Mouse (Mus musculus) spleen, embryonic (tissue): ENCODE results near the gene Kcna1.

Experiments
- CTCF ChIA-PET: fragments of 350-600 bp; sonication (Branson Sonifier 250); formaldehyde crosslinking; loops from one replicate; lab custom pipeline; 2022; lab: Charles Lee

Gene Kcna1

DNA sequence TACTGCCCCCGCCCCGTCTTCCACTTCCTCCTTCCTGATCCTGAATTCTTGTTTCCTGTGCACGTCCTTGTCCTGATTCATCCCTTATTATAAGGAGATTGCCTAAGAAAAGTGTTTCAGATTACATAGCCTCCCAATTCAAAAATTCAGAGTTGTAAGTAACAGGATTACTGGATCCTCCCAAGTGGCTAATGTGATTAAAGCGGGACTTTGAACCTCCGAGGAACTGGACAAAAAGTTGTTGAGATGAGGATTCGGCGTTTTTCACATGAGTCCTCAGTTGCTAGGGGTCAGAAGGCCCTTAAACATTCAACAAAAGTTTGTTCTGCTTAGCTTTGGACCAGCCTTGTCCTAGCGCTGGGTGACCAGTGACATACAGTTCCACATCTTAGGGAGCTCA is at the start of gene Kcna1:
TSS of gene Kcna1 (minus strand) at position 4 of the 400 bp plus-strand sequence.
- CTCF ChIA-PET: no interaction called here

DNA sequence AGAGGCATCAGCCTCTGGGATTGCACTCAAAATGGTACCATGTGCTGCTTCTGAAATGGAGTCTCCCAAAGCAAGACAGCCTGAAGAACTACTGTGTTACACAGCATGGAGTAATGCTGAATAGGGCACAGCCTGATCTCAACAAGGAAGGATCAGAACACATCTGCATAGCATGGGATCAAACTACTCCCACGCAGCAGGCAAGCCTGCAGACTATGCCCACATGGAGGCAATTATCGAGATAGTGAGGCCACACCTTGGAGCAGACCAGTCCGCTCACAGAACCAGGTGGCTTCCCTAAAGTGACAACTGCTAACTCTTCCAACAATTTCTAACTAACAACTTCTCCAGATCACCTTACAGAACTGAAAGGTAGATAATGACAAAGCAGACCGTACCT is 40.9 kb upstream of the Kcna1 start:
- CTCF ChIA-PET: no interaction called here

DNA sequence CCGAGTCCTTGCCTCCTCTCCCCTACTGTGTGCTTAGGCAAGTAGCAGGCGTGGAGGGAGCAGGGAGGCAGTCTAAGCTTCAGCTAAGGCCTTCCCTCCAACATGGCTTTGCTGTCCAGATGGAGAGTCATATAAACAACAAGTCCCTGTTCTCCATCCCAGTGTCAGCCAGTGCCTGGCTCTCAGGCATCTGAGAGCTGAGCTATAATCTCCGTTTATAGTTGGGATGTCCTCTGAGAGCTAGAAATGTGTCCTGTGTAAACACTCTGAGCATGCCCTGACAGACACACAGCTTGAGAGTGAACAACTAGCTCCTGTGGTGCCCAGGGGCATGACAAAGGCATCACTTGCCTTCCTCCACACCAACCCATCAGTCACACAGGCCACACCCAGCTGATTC is 39.0 kb upstream of the Kcna1 start:
- CTCF ChIA-PET: no interaction called here

DNA sequence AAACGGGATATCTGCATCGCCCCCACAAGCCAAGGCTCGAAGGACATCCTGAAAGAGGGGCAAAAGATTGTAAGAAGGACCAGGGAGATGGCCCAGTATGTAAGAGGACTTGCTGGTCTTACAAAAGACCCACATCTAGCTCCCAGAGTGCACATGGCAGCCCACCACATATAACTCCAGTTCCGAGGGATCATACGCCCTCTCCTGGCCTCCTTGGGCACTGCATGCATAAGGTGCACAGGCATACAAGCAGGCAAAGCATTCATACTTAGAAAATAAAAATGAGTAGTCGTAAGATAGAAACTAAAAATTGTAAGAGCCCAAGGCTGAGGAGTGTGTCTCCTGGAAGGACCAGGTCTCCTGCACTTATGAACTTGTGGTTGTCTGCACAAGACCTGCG is 32.8 kb upstream of the Kcna1 start:
- CTCF ChIA-PET: no interaction called here

DNA sequence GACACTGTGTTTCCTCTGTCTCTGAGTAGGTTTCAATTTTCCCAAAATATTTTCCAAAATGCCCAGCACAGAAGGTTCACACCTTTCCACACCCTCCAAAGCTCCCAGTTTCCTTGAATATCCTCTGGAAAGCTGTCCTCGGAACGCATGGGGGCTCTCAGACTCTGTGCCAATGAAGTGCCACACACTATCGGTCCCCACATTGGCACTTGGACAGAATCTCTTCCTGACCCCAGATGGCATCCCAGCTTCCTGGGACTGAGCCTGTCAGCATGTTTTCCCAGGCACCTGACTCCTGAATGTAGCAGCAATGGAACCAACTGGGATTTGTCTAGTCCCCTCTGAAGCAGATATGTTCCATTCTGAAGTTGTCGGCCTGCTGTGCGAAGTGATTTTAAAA is 20.8 kb upstream of the Kcna1 start:
- CTCF ChIA-PET: no interaction called here

DNA sequence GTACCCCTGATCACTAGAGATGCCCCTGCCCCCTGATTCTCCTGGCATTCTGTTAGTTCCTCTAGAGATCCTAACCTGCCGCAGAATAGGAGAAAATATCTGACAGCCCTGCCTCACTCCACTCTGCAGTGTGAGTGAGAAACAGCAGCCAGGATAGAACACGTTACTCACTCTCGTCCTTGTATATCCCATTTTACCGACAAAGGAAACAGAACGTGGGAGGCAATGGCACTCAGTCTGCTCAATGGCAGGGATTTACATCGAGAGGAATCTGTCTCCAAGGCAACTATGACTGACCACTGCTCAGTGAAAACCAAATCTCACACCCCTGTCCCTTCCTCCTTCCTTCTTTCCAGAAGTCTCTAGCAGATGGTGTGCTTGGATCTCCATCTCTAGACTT is 19.9 kb upstream of the Kcna1 start:
- CTCF ChIA-PET: no interaction called here

DNA sequence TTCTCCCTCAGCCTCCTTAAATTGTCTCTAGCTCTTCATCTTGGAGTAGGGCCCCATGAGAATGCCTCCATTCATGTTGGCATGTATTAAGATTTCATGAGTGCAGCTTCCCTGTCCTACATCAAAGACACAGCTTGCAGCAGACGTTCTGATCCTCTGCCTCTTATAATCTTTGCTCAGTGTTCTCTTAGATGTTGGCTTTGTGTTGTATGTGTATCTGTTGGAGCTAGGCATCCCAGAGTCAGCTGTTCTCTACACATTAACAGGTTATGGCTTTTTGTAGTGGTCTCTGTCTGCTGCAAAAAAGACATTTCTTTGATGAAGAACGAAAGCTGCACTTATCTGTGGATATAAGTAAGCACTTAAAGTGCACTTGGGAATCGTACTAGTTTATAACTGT is 18.4 kb upstream of the Kcna1 start:
- CTCF ChIA-PET: no interaction called here

DNA sequence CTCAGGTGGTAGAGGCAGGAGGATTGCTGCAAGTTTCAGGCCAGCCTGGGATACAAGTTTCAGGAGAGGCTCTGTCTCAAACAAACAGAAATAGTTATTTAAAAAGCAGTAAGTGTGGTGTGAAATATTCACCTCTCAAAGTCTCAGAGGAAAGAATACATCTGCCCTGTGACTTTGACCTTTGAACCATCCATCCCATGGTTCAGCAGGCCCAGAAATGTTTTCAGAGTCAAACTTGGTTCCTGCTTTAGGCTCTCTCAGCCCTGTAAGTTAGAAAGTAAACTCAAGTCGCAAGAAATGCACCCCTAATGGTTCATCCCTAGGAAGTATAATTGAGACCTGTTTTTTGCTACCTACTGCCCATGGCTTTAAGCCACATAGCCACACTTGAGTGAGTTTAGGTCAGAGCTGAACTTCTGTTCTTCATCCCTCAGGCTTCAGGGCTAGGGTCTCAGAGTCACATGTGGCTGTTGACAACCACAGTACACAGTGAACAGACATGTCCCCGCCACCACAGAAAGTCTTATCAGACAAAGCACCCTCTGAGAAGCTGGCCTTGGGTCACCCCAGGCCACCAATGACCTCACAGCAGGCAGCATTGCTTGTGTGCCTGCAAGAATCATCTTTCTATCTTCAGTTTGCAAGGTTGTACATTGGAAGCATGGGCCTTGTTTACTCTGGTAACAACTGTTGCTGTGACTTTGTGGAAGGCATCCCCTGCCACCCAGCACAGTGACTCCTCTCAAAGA is 11.6 kb upstream of the Kcna1 start:
- CTCF ChIA-PET: interaction anchor here (0.6 kb wide), 1 partner anchor 14 kb away, joined by 5 read pairs; no protein-coding TSS in a partner anchor

DNA sequence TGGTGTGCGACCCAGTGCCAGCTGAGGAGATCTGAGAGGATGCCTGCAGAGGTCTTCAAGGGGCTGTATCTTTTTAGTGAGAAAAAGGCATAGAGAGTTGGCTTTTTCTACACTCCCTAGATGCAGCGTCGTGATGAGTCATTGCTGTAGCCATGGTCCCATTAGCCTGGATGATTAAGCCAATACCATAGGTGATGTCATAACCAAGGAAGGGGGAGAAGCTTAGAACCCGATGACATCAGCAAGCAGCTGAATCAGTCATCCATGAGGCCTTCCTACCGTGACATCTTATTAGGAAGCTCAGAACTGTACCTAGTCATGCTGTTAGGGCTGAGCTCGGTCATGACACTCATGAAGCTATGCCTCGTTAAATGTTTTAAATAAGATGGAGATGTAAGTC is 7.4 kb upstream of the Kcna1 start:
- CTCF ChIA-PET: interaction anchor here (0.7 kb wide), 1 partner anchor 138 kb away, joined by 3 read pairs; no protein-coding TSS in a partner anchor

DNA sequence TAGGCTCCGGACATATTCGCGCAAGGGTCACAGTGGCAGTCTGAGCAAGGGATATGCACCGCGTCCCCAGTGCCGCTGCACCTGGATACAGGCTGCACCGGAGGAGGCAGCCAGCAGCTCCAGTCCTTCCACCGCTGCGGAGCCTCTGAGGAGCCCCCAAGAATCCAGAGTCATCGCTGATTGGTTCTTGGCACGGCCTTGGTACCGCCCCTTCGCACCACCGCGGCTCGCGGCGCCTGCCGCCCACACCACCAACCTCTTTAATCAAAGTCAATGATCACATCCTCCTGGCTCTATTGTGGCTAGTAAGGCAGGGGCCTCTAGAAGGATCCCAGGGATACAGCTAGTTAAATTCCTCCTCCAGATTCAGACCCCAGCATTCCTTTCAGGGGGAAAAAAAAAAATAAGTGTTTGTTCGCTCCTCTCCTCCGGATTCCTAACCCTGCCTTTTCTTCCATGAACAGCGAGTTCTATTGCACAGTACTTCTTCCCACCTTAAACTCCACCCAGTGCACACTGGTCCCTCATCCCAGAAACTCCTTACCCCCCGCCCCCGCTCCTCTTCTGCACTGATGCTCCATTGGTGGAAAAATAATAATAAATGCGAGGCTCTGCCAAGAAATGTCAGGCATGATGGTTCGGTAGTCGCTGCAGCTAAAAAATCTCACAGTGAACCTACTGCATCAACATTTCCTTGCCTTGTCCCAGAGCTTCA is 383 bp downstream of the Kcna1 start:
- CTCF ChIA-PET: no interaction called here

DNA sequence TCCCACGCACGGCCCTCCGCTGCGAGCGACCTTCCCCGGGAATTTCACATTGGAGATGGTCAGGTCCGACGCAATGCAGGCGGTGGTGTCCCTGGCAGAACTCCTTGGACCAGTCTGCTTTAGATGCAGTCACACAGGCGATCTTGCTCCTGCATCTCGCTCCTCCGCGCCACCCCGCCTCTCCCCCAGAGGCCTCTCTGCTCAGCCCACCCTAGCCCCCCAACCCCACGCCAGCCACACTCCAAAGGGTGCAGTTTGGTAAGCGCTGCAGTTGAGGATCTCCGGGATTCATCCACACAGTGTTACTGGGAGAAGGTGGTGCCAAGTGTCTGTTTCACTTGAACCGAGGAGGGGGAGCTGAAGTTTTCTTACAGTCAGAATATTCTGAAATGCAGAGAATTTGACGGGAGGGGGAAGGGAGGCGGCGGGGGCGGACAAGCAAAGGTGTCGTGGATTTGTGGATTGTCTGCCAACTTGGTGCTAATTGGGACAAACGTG is 1.1 kb downstream of the Kcna1 start:
- CTCF ChIA-PET: no interaction called here

DNA sequence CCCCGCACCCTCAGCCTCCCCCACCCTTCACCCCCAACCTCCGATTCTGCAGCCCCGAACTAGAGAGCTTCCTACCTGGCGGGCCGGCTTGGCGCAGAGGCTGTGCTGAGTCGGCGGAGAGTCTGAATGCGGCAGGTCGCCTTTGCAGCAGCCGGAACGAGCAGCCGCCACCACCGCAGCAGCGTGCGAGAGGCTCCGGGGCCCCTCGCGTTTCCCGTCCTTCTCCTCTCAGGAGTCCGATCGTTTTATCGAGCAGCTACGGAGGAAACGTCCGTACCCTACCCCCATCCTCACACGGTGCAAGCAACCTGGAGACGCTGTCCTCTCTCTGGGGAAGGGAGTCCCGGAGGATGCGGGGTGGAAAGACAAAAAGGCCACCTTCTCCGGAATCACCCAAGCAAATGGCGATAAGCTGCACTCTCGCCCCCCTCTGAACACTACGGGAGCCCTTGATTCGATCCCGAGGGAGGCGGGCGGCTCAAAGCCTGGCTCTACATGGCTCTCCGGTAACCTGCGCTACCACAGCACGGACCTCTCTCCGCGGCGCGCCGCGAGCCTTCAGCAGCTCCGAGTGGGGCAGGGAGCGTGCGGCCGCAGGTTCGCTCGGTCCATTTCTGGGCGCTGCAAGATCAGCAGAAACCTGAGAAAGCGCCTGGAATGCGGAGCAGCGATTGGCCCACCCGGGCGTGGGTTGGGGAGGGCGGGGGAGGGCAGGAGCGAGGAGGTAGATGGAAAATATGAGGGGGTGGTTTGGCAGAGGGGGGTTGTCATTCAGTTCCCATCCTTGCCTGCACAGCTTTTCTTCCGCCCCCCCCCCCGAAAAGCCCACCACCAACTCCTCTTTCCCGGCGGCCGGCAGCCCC is 1.8 kb downstream of the Kcna1 start:
- CTCF ChIA-PET: interaction anchor here (0.7 kb wide), 1 partner anchor 14 kb away, joined by 5 read pairs; no protein-coding TSS in a partner anchor

DNA sequence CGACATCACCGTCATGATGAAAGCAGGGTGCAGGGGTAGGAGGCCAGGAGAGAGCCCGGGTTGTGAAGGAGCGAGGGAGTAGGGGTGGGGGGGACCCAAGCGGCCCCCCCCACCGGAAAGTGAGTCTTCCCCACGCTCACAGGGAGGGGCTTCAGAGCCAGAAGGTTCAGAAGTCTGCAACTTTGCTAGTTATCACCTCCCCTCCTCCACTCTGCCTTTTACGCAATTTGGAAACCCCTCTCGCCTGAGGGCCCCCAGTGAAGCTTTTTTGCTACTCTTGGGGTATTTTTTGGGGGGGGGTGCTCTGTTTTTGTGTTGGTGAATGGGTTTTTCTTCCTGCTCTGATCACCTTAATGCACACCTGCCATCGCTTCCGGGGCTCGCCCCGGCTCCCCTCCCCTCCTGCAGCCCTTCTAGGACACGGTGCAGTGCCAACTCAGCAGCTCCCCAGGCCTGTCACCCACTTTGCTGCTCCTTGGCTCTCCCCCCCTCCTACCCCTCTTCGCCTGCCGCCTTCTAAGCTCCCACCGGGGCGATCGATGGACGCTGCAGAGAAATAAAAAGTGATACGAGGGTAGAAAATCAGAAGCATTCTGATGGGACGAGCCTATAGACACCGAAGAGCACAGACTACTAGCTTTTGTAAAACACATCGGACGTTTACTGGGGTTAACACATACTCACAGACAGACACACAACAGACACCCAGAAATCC is 2.7 kb downstream of the Kcna1 start:
- CTCF ChIA-PET: interaction anchor here (0.7 kb wide), 1 partner anchor 15 kb away, joined by 5 read pairs; no protein-coding TSS in a partner anchor

DNA sequence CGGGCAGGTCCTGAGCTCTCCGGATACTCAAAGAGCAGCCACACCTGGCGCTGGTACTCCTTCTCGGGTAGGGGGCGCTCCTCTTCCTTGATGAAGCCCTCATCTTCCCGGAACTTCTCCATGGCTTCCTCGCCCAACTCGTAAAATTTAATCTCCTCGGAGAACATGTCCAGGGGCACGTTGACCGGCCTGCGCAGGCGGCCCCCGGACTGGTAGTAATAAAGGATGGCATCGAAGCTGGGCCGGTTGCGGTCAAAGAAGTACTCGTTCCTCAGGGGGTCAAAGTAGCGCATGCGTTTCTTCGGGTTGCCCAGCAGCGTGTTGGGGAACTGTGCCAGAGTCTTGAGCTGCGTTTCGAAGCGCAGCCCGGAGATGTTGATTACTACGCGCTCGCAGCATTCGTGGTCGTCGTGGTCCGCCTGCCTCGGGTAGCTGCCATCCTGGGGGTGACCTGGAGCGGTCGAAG is 3.3 kb downstream of the Kcna1 start:
- CTCF ChIA-PET: no interaction called here

DNA sequence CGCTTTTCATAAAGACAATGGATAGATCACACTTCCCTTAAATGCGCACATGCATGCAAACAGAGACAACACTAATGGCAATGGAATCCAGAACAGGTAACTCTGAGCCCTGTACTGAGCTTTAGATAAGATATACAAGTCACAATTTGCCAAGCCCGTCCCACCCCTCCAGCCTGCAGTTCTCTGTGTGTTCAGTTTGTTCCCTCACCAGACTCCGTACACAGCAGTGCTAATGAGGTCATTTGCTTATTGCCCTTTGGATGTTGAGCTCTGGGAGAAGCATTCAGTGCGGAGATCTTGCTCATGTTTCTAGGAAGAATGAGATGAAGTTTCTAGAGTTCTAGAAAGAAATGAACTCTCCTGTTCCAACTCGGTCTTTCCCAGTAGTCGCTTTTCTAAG is 17.7 kb downstream of the Kcna1 start:
- CTCF ChIA-PET: no interaction called here

DNA sequence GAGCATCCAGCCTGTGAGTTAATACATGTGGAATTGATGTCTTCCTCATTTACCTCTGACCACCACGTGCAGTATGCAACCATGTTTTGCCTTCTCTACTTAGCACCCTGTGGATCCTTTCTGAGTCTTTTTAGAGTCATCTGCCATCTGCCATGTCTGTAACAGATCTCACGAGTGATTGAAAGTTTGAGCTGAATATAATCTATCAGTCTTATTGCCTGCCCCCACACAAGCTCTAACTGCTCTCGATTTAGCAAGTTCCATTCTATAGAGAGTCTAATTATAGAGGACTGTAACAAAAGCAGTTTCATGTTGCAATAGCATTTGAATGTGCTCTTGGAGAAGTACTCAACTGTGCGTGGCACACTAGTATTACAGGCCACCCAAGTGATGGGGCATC is 27.7 kb downstream of the Kcna1 start:
- CTCF ChIA-PET: no interaction called here

DNA sequence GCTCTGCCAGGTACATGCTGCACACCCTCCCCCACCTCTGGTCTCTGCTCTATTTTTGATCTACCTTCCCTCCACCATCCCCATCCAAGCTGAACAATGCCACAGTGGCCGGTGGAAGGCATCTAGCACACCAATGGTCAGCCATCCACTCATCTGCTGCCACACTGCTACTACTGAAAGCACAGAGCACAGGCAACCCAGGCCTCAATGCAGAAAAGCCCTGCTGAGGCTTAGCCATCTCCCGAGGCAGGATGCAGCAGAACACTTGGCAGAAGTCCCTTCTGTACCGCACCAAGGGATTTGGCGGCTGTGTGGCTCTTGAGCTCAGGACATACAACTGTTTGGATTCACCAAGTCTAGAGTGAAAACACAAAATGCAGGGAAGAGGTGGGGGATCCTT is 35.4 kb downstream of the Kcna1 start:
- CTCF ChIA-PET: no interaction called here

DNA sequence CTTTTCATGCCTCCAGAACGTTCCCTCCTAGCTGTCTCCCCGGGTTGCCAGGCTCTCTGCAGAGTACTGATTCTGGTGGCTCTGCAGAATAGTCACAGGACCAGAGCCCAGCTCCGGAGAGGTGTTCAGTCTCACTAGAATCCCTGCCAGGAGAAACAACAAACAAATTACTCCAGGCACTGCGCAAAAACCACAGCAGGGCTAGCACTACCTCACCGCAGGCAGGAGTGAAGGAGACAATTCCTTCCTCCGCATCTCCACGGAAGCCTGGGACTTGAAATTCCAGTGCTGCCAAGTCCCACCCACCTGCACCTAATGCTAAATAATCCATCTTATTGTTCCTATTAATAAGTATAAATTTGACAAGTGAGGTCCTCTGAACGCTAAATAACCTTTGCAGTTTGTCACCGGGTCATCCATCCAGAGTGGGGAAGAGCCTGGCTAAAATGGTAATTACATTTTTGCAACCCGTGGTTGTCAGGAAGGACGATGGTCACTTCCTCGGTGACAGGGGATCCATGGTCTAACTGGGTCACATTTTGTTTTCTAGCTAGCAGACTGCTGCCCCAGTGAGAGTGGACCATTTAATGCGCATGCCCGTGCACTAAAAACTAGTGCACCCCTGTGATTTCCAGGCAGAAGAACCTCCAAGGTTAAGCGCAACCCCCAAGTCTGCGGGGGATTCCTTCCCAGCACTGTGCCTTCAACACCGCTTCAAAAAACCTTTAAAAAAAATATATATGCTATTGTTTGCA is 36.8 kb downstream of the Kcna1 start:
- CTCF ChIA-PET: no interaction called here

DNA sequence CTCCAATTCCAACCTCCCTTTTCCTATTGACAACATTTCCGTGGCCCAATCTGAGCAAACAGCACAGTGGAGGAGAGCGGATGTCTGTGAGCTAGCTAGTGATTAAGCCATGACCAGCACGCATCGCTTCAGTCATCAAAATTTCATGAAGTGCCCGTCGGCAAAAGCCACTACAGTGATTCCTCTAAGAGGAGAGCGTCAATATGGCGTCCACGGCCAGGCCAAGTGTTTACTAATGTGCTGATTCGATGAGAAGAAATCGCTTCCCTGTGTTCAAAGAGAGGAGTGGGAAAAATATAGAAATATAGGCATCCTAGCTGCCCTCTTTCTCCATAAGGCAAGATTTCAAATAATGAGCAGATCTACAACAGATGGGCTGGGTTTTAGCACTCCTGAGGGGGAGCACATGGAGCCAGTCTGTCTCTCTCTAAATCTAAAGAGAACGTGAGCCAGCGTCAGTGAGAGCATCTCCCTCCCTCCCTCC is 44.3 kb downstream of the Kcna1 start:
- CTCF ChIA-PET: no interaction called here
